Mouse (Mus musculus) forebrain, embryonic 13.5 days (tissue): ENCODE measurements at regions not wholly inside any gene's neighbourhood (a gene's known extent, or its start where the extent isn't known, plus 50 kb on each side); places are given as distances from the start of the nearest gene placed in this dataset.

Experiments
- ATAC-seq: fragments of 200-750 bp; cut with Nextera tagmentation; 2 replicates; pipeline ENCODE4 v1.8.0; 2017
- H3K27ac ChIP-seq: fragments of 300-500 bp; sonication (generic); 2 replicates; pipeline ENCODE4 v1.5.1; 2015; ENCODE audit warnings: inconsistent platforms, mild to moderate bottlenecking, moderate library complexity
- H3K27me3 ChIP-seq: fragments of 300-500 bp; sonication (generic); 2 replicates; pipeline ENCODE4 v1.6.1; 2015; ENCODE audit warnings: mild to moderate bottlenecking, inconsistent platforms
- H3K36me3 ChIP-seq: fragments of 300-500 bp; sonication (generic); 2 replicates; pipeline ENCODE4 v1.6.1; 2015; ENCODE audit warnings: mild to moderate bottlenecking, inconsistent platforms; ENCODE audit not compliant: poor library complexity, severe bottlenecking
- H3K4me1 ChIP-seq: fragments of 300-500 bp; sonication (generic); 2 replicates; pipeline ENCODE4 v1.6.1; 2015; ENCODE audit warnings: inconsistent platforms
- H3K4me2 ChIP-seq: fragments of 300-500 bp; sonication (generic); 2 replicates; pipeline ENCODE4 v1.6.1; 2015; ENCODE audit warnings: inconsistent platforms, mild to moderate bottlenecking, moderate library complexity
- H3K4me3 ChIP-seq: fragments of 300-500 bp; sonication (generic); 2 replicates; pipeline ENCODE4 v1.5.1; 2015; ENCODE audit warnings: mild to moderate bottlenecking, inconsistent platforms
- H3K9ac ChIP-seq: fragments of 300-500 bp; sonication (generic); 2 replicates; pipeline ENCODE4 v1.6.1; 2015; ENCODE audit warnings: mild to moderate bottlenecking, inconsistent platforms
- H3K9me3 ChIP-seq: fragments of 300-500 bp; sonication (generic); replicated peaks from 2 replicates; pipeline ENCODE4 v1.6.1; 2016; ENCODE audit warnings: inconsistent platforms
- WGBS: fragments of 180-500 bp; shearing (Covaris S2); methylation state at CpG from one replicate; pipeline ENCODE4 v1.1.7; 2015; 5-methylcytosine and 5-hydroxymethylcytosine counted together

- H3K9me3 ChIP-seq = 0 out of 2 replicates have a peak, but pooled peaks cover 3% of the 10 kb centered on the region
- H3K27me3 ChIP-seq = no peaks in the 10 kb centered on the region
- no peak overlapping the region for H3K4me3 ChIP-seq
- H3K4me2 ChIP-seq = no peak overlapping the region
- peaks cover 3% of the 10 kb centered on the region; the same call in 1 of the 2 replicates for H3K4me1 ChIP-seq
- peak; percentile 46; the same call in 1 of the 2 replicates for ATAC-seq
- no peaks in the 10 kb centered on the region for H3K36me3 ChIP-seq
- peak overlapping the region; percentile 25; the same call in 1 of the 2 replicates for H3K27ac ChIP-seq
- 73% methylated on average over 3 of the region's 3 CpGs for WGBS
- no peak overlapping the region for H3K9ac ChIP-seq
Observed at GRCm38 (mm10) chr10:15248899-15249298, 530.9 kb upstream of the Gje1 start.

- no peaks in the 10 kb centered on the region for H3K27me3 ChIP-seq
- no peak overlapping the region for H3K4me2 ChIP-seq
- 75% methylated on average over 6 of the region's 6 CpGs for WGBS
- peaks cover 3% of the 10 kb centered on the region; the same call in 1 of the 2 replicates for H3K4me1 ChIP-seq
- 0 out of 2 replicates have a peak, but pooled peaks cover 3% of the 10 kb centered on the region for H3K9me3 ChIP-seq
- ATAC-seq = no peak
- no peaks in the 10 kb centered on the region for H3K36me3 ChIP-seq
- H3K27ac ChIP-seq = no peak overlapping the region
- no peak overlapping the region for H3K9ac ChIP-seq
- H3K4me3 ChIP-seq = no peak overlapping the region
Observed at GRCm38 (mm10) chr10:15244376-15245262, 526.6 kb upstream of the Gje1 start.

- Histone ChIP-seq H3K27me3 (no peaks in the 10 kb centered on the region), H3K36me3 (no peaks in the 10 kb centered on the region), H3K4me3 (no peak overlapping the region), H3K4me1 (no peaks in the 10 kb centered on the region), H3K27ac (no peak overlapping the region), H3K9ac (no peak overlapping the region), H3K9me3 (0 out of 2 replicates have a peak, but pooled peaks cover 3% of the 10 kb centered on the region), H3K4me2 (no peak overlapping the region)
- ATAC-seq = no peak
- 73% methylated on average over 2 of the region's 2 CpGs for WGBS
Observed at GRCm38 (mm10) chr10:15243460-15243859, 525.4 kb upstream of the Gje1 start.

GRCm38 (mm10) chr10:15218883-15219282, 500.9 kb upstream of the Gje1 start:
- Histone ChIP-seq H3K9me3 (no peaks in the 10 kb centered on the region), H3K4me2 (no peak overlapping the region), H3K9ac (no peak overlapping the region), H3K4me1 (no peaks in the 10 kb centered on the region), H3K27me3 (no peaks in the 10 kb centered on the region), H3K27ac (no peak overlapping the region), H3K36me3 (no peaks in the 10 kb centered on the region), H3K4me3 (no peak overlapping the region)
- WGBS = 90% methylated on average over 3 of the region's 3 CpGs
- ATAC-seq = no peak

GRCm38 (mm10) chr10:15179585-15179984, 461.6 kb upstream of the Gje1 start:
- no peaks in the 10 kb centered on the region for H3K36me3 ChIP-seq
- no peak for ATAC-seq
- no peaks in the 10 kb centered on the region for H3K9me3 ChIP-seq
- no peak overlapping the region for H3K27ac ChIP-seq
- no peak overlapping the region for H3K4me2 ChIP-seq
- WGBS = 98% methylated on average over 6 of the region's 6 CpGs
- H3K27me3 ChIP-seq = no peaks in the 10 kb centered on the region
- H3K4me3 ChIP-seq = no peak overlapping the region
- H3K4me1 ChIP-seq = no peaks in the 10 kb centered on the region
- no peak overlapping the region for H3K9ac ChIP-seq

- Histone ChIP-seq H3K36me3 (no peaks in the 10 kb centered on the region), H3K4me2 (no peak overlapping the region), H3K27ac (no peak overlapping the region), H3K4me3 (no peak overlapping the region), H3K4me1 (no peaks in the 10 kb centered on the region), H3K9ac (no peak overlapping the region), H3K9me3 (no peaks in the 10 kb centered on the region), H3K27me3 (no peaks in the 10 kb centered on the region)
- ATAC-seq = no peak
- 63% methylated on average over 1 of the region's 1 CpGs for WGBS
Observed at GRCm38 (mm10) chr10:15174421-15174820, 456.4 kb upstream of the Gje1 start.

- H3K36me3 ChIP-seq = no peaks in the 10 kb centered on the region
- H3K4me3 ChIP-seq = no peak overlapping the region
- H3K27me3 ChIP-seq = no peaks in the 10 kb centered on the region
- H3K4me2 ChIP-seq = no peak overlapping the region
- H3K9ac ChIP-seq = no peak overlapping the region
- 67% methylated on average over 1 of the region's 1 CpGs for WGBS
- H3K4me1 ChIP-seq = no peaks in the 10 kb centered on the region
- no peak for ATAC-seq
- no peaks in the 10 kb centered on the region for H3K9me3 ChIP-seq
- no peak overlapping the region for H3K27ac ChIP-seq
Observed at GRCm38 (mm10) chr10:15172558-15172957, 454.5 kb upstream of the Gje1 start.

GRCm38 (mm10) chr10:15140703-15141102, 422.7 kb upstream of the Gje1 start:
- no peaks in the 10 kb centered on the region for H3K9me3 ChIP-seq
- H3K9ac ChIP-seq = no peak overlapping the region
- no peaks in the 10 kb centered on the region for H3K27me3 ChIP-seq
- WGBS = 75% methylated on average over 2 of the region's 2 CpGs
- H3K4me3 ChIP-seq = no peak overlapping the region
- no peaks in the 10 kb centered on the region for H3K36me3 ChIP-seq
- no peak overlapping the region for H3K27ac ChIP-seq
- ATAC-seq = 0 out of 2 replicates have a peak, but pooled peaks have one; percentile 33
- H3K4me1 ChIP-seq = no peaks in the 10 kb centered on the region
- H3K4me2 ChIP-seq = no peak overlapping the region
